Mouse (Mus musculus): Measurements from ENCODE around the gene Pip5k1c. TPM values are rescaled to one million over a fixed set of nuclear protein-coding genes. Genes with fewer than 3 reads are reported as not detected.
A peak's percentile ranks its signal among the peaks of the same experiment; 100 is the strongest.

The Pip5k1c gene
- polyA plus RNA-seq, 2 experiments: 53.0 to 70.4 TPM

- no peak for TF ChIP-seq POLR2A (IDR thresholded peaks at IDR 0.05; ENCODE audit: borderline replicate concordance, extremely low read depth, insufficient read depth, insufficient read length)
- WGBS: 94% methylated on average over 17 of the region's 17 CpGs
- Histone ChIP-seq H3K27ac (replicated peaks; ENCODE audit: low read depth, low read length) (no peak overlapping the region), H3K9ac (ENCODE audit: low read depth, low read length, severe bottlenecking) (no peak overlapping the region), H3K9me3 (ENCODE audit: control insufficient read depth, low read length) (no peaks in the 10 kb centered on the region), H3K4me1 (ENCODE audit: control insufficient read depth, insufficient read depth, low read length) (peaks cover 14% of the 10 kb centered on the region), H3K36me3 (ENCODE audit: control insufficient read depth, insufficient read depth, low read length) (0 out of 2 replicates have a peak, but pooled peaks cover 3% of the 10 kb centered on the region), H3K27me3 (ENCODE audit: control insufficient read depth, insufficient read depth, low read length) (no peaks in the 10 kb centered on the region), H3K4me2 (replicated peaks; ENCODE audit: low read depth, low read length, severe bottlenecking) (no peak overlapping the region), H3K4me3 (replicated peaks; ENCODE audit: low read length) (no peak overlapping the region)
- ATAC-seq (ENCODE audit: low FRiP score, low read depth) (no peak), DNase-seq (ENCODE audit: low spot score) (no peak)
Observed at GRCm38 (mm10) chr10:81298369-81299100, 5.8 kb downstream of the Pip5k1c start.

DNA sequence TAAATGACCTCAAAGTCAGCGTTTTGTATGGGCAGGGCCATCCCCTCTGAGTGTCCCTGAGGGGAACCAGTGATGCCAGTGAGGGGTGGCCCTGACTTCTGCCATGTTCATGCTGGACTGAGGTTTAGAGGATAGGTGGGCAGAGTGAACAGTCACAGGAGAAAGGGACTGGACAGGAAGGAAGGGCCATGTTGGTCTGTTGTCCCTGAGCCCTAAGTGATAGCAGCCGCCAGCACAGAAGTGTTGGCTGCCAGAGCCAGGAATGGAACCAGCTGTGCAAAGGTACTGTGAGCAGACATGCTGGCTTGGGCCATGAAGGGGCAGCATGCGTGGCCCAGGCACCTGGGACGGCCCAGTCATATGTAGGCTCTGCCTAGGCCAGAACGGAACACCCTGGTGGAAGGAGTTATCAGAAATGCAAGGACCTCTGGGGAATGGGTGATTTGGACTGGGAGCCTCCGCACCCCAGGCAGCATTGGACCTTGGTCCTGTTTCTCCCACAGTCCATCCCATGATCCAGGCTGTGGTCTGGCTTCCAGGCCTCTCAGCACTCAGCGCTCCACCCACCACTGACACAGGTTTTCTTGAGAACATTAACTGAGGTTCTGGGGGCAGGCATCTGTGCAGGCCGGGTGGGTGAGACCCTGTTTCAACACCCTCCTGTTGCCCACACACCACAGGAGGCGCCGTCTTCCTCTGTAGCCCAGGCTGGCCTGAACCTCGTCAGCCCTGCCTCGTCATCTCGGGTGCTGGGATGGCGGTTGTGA, 7.0 kb downstream of the Pip5k1c start:
- H3K27ac ChIP-seq (replicated peaks; ENCODE audit: low read depth, low read length): no peak overlapping the region
- ATAC-seq (ENCODE audit: low FRiP score, low read depth): no peak
- H3K9ac ChIP-seq (ENCODE audit: low read depth, low read length, severe bottlenecking): no peak overlapping the region
- no peak overlapping the region for H3K4me3 ChIP-seq (replicated peaks; ENCODE audit: low read length)
- no peak for DNase-seq (ENCODE audit: low spot score)
- no peaks in the 10 kb centered on the region for H3K9me3 ChIP-seq (ENCODE audit: control insufficient read depth, low read length)
- 88% methylated on average over 14 of the region's 14 CpGs for WGBS
- no peak overlapping the region for H3K4me2 ChIP-seq (replicated peaks; ENCODE audit: low read depth, low read length, severe bottlenecking)
- no peaks in the 10 kb centered on the region for H3K27me3 ChIP-seq (ENCODE audit: control insufficient read depth, insufficient read depth, low read length)
- no peak for TF ChIP-seq POLR2A (IDR thresholded peaks at IDR 0.05; ENCODE audit: borderline replicate concordance, extremely low read depth, insufficient read depth, insufficient read length)
- H3K36me3 ChIP-seq (ENCODE audit: control insufficient read depth, insufficient read depth, low read length): 0 out of 2 replicates have a peak, but pooled peaks cover 3% of the 10 kb centered on the region
- peaks cover 2% of the 10 kb centered on the region; the same call in 1 of the 2 replicates for H3K4me1 ChIP-seq (ENCODE audit: control insufficient read depth, insufficient read depth, low read length)

DNA sequence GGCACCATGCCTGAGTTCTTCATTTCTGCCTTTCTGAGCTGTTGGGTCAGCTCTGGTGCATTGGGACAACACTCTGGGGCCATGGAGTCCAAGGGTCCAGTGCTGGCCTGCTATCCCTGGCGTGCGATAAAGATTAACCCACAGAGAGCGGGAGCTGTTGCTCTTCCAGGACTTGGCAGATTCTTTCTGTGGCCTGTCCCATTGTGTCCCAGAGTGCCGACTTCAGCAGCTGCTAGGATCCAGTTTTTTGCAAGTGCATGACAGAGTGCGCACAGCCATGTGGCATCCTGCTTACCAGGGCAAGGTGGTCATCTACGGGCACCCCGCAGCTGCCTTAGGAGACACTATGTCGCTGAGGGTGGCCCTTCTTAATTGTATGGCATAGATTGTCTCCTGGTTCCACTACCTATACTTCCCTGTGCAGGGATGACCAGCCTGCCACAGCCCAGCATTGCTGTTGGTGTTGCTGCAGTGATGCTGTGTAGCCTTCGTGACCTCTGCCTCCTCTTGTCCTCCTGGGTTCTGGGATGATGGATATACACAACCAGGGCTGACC, 7.7 kb downstream of the Pip5k1c start:
- peaks cover 4% of the 10 kb centered on the region; the same call in 1 of the 2 replicates for H3K36me3 ChIP-seq (ENCODE audit: control insufficient read depth, insufficient read depth, low read length)
- ATAC-seq (ENCODE audit: low FRiP score, low read depth): no peak
- H3K9me3 ChIP-seq (ENCODE audit: control insufficient read depth, low read length): no peaks in the 10 kb centered on the region
- H3K4me2 ChIP-seq (replicated peaks; ENCODE audit: low read depth, low read length, severe bottlenecking): no peak overlapping the region
- H3K4me1 ChIP-seq (ENCODE audit: control insufficient read depth, insufficient read depth, low read length): no peaks in the 10 kb centered on the region
- no peaks in the 10 kb centered on the region for H3K27me3 ChIP-seq (ENCODE audit: control insufficient read depth, insufficient read depth, low read length)
- no peak for TF ChIP-seq POLR2A (IDR thresholded peaks at IDR 0.05; ENCODE audit: borderline replicate concordance, extremely low read depth, insufficient read depth, insufficient read length)
- no peak overlapping the region for H3K4me3 ChIP-seq (replicated peaks; ENCODE audit: low read length)
- no peak overlapping the region for H3K9ac ChIP-seq (ENCODE audit: low read depth, low read length, severe bottlenecking)
- DNase-seq (ENCODE audit: low spot score): no peak
- no peak overlapping the region for H3K27ac ChIP-seq (replicated peaks; ENCODE audit: low read depth, low read length)
- 84% methylated on average over 9 of the region's 9 CpGs for WGBS

- Histone ChIP-seq H3K9me3 (ENCODE audit: control insufficient read depth, low read length) (no peaks in the 10 kb centered on the region), H3K4me3 (replicated peaks; ENCODE audit: low read length) (no peak overlapping the region), H3K27ac (replicated peaks; ENCODE audit: low read depth, low read length) (no peak overlapping the region), H3K27me3 (ENCODE audit: control insufficient read depth, insufficient read depth, low read length) (no peaks in the 10 kb centered on the region), H3K4me1 (ENCODE audit: control insufficient read depth, insufficient read depth, low read length) (no peaks in the 10 kb centered on the region), H3K36me3 (ENCODE audit: control insufficient read depth, insufficient read depth, low read length) (peaks cover 12% of the 10 kb centered on the region), H3K9ac (ENCODE audit: low read depth, low read length, severe bottlenecking) (no peak overlapping the region), H3K4me2 (replicated peaks; ENCODE audit: low read depth, low read length, severe bottlenecking) (no peak overlapping the region)
- ATAC-seq (ENCODE audit: low FRiP score, low read depth): no peak
- no peak for DNase-seq (ENCODE audit: low spot score)
- no peak for TF ChIP-seq POLR2A (IDR thresholded peaks at IDR 0.05; ENCODE audit: borderline replicate concordance, extremely low read depth, insufficient read depth, insufficient read length)
- 83% methylated on average over 9 of the region's 9 CpGs for WGBS
Observed at GRCm38 (mm10) chr10:81301321-81301720, 8.6 kb downstream of the Pip5k1c start.

GRCm38 (mm10) chr10:81302288-81302687, 9.5 kb downstream of the Pip5k1c start:
- Histone ChIP-seq H3K4me3 (replicated peaks; ENCODE audit: low read length) (no peak overlapping the region), H3K36me3 (ENCODE audit: control insufficient read depth, insufficient read depth, low read length) (peaks cover 22% of the 10 kb centered on the region), H3K27me3 (ENCODE audit: control insufficient read depth, insufficient read depth, low read length) (no peaks in the 10 kb centered on the region), H3K9ac (ENCODE audit: low read depth, low read length, severe bottlenecking) (0 out of 2 replicates have a peak overlapping the region, but pooled peaks have one; percentile 12), H3K27ac (replicated peaks; ENCODE audit: low read depth, low read length) (no peak overlapping the region), H3K4me1 (ENCODE audit: control insufficient read depth, insufficient read depth, low read length) (no peaks in the 10 kb centered on the region), H3K4me2 (replicated peaks; ENCODE audit: low read depth, low read length, severe bottlenecking) (no peak overlapping the region), H3K9me3 (ENCODE audit: control insufficient read depth, low read length) (no peaks in the 10 kb centered on the region)
- WGBS: 71% methylated on average over 4 of the region's 4 CpGs
- no peak for ATAC-seq (ENCODE audit: low FRiP score, low read depth)
- no peak for TF ChIP-seq POLR2A (IDR thresholded peaks at IDR 0.05; ENCODE audit: borderline replicate concordance, extremely low read depth, insufficient read depth, insufficient read length)
- no peak for DNase-seq (ENCODE audit: low spot score)

All from limb, embryonic 14.5 days (tissue).